Mouse (Mus musculus) midbrain, postnatal 0 days (tissue): Measurements from ENCODE around the gene Zmpste24. TPM values are rescaled to one million over a fixed set of nuclear protein-coding genes. Genes with fewer than 3 reads are reported as not detected.

Experiments
- ATAC-seq: fragments of 200-750 bp; cut with Nextera tagmentation; 2 replicates; pipeline ENCODE4 v1.8.0; 2017; ENCODE audit warnings: moderate number of reproducible peaks, mild to moderate bottlenecking, moderate TSS enrichment, moderate library complexity; ENCODE audit not compliant: low FRiP score
- DNase-seq: peaks from one replicate; pipeline ENCODE4 v3.0.0-alpha.2; 2015; ENCODE audit warnings: low spot score
- H3K27ac ChIP-seq: fragments of 300-500 bp; sonication (generic); 2 replicates; pipeline ENCODE4 v1.5.1; 2014; ENCODE audit warnings: low read depth, mild to moderate bottlenecking, low read length, mixed read lengths
- H3K27me3 ChIP-seq: fragments of 300-500 bp; sonication (generic); 2 replicates; pipeline ENCODE4 v1.6.1; 2014; ENCODE audit warnings: low read length, control low read depth, mixed read lengths; ENCODE audit not compliant: insufficient read depth
- H3K36me3 ChIP-seq: fragments of 300-500 bp; sonication (generic); 2 replicates; pipeline ENCODE4 v1.6.1; 2014; ENCODE audit warnings: low read length, control low read depth, mixed read lengths; ENCODE audit not compliant: insufficient read depth
- H3K4me1 ChIP-seq: fragments of 300-500 bp; sonication (generic); 2 replicates; pipeline ENCODE4 v1.6.1; 2014; ENCODE audit warnings: mild to moderate bottlenecking, control low read depth, antibody characterized with exemption, low read length, mixed read lengths; ENCODE audit not compliant: insufficient read depth
- H3K4me2 ChIP-seq: fragments of 300-500 bp; sonication (generic); 2 replicates; pipeline ENCODE4 v1.6.1; 2014; ENCODE audit warnings: low read depth, mild to moderate bottlenecking, low read length, mixed read lengths; ENCODE audit not compliant: poor library complexity, severe bottlenecking
- H3K4me3 ChIP-seq: fragments of 300-500 bp; sonication (generic); 2 replicates; pipeline ENCODE4 v1.5.1; 2014; ENCODE audit warnings: low read depth, mild to moderate bottlenecking, low read length, moderate library complexity
- H3K9ac ChIP-seq: fragments of 300-500 bp; sonication (generic); replicated peaks from 2 replicates; pipeline ENCODE4 v1.6.1; 2014; ENCODE audit warnings: mild to moderate bottlenecking, low read length, moderate library complexity, mixed read lengths; ENCODE audit not compliant: poor library complexity, severe bottlenecking
- H3K9me3 ChIP-seq: fragments of 300-500 bp; sonication (generic); 2 replicates; pipeline ENCODE4 v1.6.1; 2016; ENCODE audit warnings: low read length, control low read depth
- CTCF ChIP-seq: IDR thresholded peaks from 2 replicates; pipeline ENCODE4 v1.5.1; 2016; ENCODE audit warnings: antibody characterized with exemption, mild to moderate bottlenecking
- WGBS: fragments of 180-500 bp; shearing (Covaris S2); extraction: QIAGEN DNeasy Blood & Tissue Kit; methylation state at CpG from one replicate; pipeline ENCODE4 v1.1.7; 2014; 5-methylcytosine and 5-hydroxymethylcytosine counted together
- polyA plus RNA-seq: library from polyadenylated mRNA; unstranded; fragments of >200 nt; fragmentation: Nextera tagmentation; extraction: Ambion mirVana; gene quantifications from 2 replicates; pipeline ENCODE4 v1.2.1, GENCODE M21; 2015
- total RNA-seq: library from RNA; depleted of rRNA; stranded (reverse); fragments of >200 nt; gene quantifications from 2 replicates; pipeline ENCODE4 v1.2.3, GENCODE M21; 2014; rRNA removed

Zmpste24 gene
- total and polyA plus RNA-seq, 2 experiments from 2014 or later = 17.0 to 19.9 TPM

DNA sequence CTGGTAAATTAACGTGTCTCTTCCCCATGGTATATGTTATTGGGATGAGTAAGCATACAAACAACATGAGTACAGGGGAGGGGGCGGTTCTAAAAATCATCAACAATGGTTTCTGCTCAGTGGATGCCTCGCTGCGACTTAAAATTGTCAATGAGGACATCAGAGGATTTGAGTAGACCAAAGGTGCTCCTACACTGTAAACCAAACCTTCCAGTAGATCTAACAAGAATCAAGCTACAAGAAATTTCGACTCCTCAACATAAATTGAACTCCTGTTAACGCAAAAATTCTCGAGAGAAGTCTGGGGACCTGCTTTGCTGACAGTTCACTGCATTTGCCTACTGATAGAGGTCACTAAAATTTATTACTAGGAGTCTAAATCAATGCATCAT, 82.8 kb downstream of the Zmpste24 start:
- DNase-seq (no peak), ATAC-seq (no peak)
- Histone ChIP-seq H3K4me1 (no peaks in the 10 kb centered on the region; the same call in 1 of the 2 replicates), H3K9me3 (no peaks in the 10 kb centered on the region), H3K27ac (no peak overlapping the region), H3K9ac (no peak overlapping the region), H3K27me3 (no peaks in the 10 kb centered on the region), H3K36me3 (no peaks in the 10 kb centered on the region), H3K4me3 (peak overlapping the region; percentile 65), H3K4me2 (peak overlapping the region; percentile 69)
- 79% methylated on average over 7 of the region's 7 CpGs for WGBS
- TF ChIP-seq CTCF = no peak

DNA sequence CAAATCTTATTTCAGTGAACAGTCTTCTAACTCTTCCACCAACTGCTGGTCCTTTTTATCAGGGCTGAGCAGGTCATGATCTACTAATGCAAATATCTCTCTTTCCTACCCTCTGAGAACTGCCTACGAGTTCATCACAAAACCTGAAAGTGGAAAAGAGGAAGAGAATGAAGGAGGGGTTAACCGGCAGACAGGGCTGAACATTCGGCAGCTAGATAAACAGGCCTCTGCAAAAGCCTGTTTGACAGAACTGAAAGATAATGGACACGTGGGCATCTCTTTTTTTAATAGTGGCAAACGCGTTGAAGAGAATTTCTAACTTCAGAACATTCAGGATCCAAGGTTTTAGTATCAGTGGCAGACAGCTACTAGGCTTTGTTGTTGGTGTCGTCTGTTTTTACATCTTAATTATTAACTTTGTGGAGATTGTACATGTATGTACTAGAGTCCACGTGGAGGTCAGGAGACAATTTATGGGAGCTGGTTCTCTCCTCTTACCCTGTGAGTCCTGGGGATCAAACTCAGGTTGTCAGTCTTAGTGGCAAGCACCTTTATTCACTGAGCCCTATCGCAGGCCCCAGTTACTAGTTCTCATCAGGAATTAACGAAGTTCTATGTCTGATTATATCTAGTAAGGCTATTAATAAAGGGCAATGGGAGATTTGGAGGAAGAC, 83.3 kb downstream of the Zmpste24 start:
- H3K36me3 ChIP-seq = no peaks in the 10 kb centered on the region
- no peak for TF ChIP-seq CTCF
- 82% methylated on average over 10 of the region's 10 CpGs for WGBS
- H3K27ac ChIP-seq = no peak overlapping the region
- peak overlapping the region; percentile 69 for H3K4me2 ChIP-seq
- H3K27me3 ChIP-seq = no peaks in the 10 kb centered on the region
- no peaks in the 10 kb centered on the region for H3K9me3 ChIP-seq
- H3K9ac ChIP-seq = no peak overlapping the region
- DNase-seq (no peak), ATAC-seq (no peak)
- peak overlapping the region; percentile 65 for H3K4me3 ChIP-seq
- H3K4me1 ChIP-seq = no peaks in the 10 kb centered on the region; the same call in 1 of the 2 replicates

DNA sequence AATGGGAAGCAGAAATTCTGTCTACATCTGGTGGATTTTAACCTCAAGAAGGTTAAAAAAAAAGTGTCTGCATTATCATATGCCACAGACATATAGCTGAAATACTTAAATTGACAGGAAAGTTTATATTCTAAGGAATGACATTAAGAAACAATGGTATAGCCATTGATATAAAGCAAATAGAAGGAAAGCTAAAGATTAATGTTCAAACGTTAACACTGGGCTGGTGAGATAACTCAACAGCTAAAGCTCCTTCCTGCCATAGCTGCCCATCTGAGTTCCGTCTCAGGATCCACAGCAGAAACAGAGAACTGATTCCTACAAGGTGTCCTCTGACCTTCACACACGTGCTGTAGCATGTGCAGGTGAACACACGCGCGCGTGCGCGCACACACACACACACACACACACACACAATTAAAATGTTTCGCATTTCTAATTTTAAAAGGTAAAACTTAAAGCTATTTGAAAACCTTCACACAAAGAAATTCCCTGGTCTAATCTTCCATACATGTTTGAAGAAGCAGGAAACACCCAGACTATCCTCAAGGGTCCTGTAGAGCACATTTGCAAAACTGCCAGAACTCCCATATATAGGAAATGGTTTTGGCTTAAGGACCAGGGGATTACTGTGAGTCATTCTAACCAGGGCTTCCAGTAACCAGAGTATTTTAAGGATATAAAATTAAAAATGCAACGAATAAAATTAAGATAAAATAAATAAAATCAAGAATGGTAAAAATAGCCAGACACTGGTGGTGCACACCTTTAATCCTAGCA, 87.1 kb downstream of the Zmpste24 start:
- DNase-seq = no peak
- no peaks in the 10 kb centered on the region for H3K27me3 ChIP-seq
- no peak for TF ChIP-seq CTCF
- H3K4me2 ChIP-seq = no peak overlapping the region
- no peaks in the 10 kb centered on the region; the same call in 1 of the 2 replicates for H3K4me1 ChIP-seq
- ATAC-seq = no peak
- no peaks in the 10 kb centered on the region for H3K36me3 ChIP-seq
- no peak overlapping the region for H3K27ac ChIP-seq
- WGBS = 83% methylated on average over 11 of the region's 11 CpGs
- no peak overlapping the region for H3K9ac ChIP-seq
- H3K9me3 ChIP-seq = no peaks in the 10 kb centered on the region
- no peak overlapping the region for H3K4me3 ChIP-seq

Other genes with a start within 250 kb of the Zmpste24 start
- 131 and 140 TPM in 2 replicates for gene Rims3, start 243.4 kb downstream of the Zmpste24 start, total RNA-seq
- 34.6 and 37.1 TPM in 2 replicates for gene Rims3, start 243.4 kb downstream of the Zmpste24 start, polyA plus RNA-seq
- gene Exo5, start 173.2 kb downstream of the Zmpste24 start, total RNA-seq = 11.1 and 13.6 TPM in 2 replicates
- 13.4 and 14.5 TPM in 2 replicates for gene Exo5, start 173.2 kb downstream of the Zmpste24 start, polyA plus RNA-seq
- gene Zfp69, start 146.5 kb downstream of the Zmpste24 start, total RNA-seq = 2.1 and 2.9 TPM in 2 replicates
- gene Zfp69, start 146.5 kb downstream of the Zmpste24 start, polyA plus RNA-seq = 3.9 and 4.8 TPM in 2 replicates
- 91.6 and 98.7 TPM in 2 replicates for gene Smap2, start 81.0 kb downstream of the Zmpste24 start, total RNA-seq
- gene Smap2, start 81.0 kb downstream of the Zmpste24 start, polyA plus RNA-seq = 42.7 and 45.5 TPM in 2 replicates
- 38.4 and 68.5 TPM in 2 replicates for gene Col9a2, start 58.9 kb downstream of the Zmpste24 start, total RNA-seq
- gene Col9a2, start 58.9 kb downstream of the Zmpste24 start, polyA plus RNA-seq = 18.2 and 19.7 TPM in 2 replicates
- gene Tmco2, start 11.0 kb upstream of the Zmpste24 start, total RNA-seq = not detected in 2 replicates
- 0.30 TPM in 1 of 2 replicates, not detected in the other for gene Tmco2, start 11.0 kb upstream of the Zmpste24 start, polyA plus RNA-seq
- gene Rlf, start 116.8 kb upstream of the Zmpste24 start, total RNA-seq = 32.1 and 40.8 TPM in 2 replicates
- 14.9 and 19.4 TPM in 2 replicates for gene Rlf, start 116.8 kb upstream of the Zmpste24 start, polyA plus RNA-seq
- not detected in 2 replicates for gene Gm12888, start 226.7 kb upstream of the Zmpste24 start, total RNA-seq
- not detected in 2 replicates for gene Gm12888, start 226.7 kb upstream of the Zmpste24 start, polyA plus RNA-seq